Mouse (Mus musculus) small intestine, adult 2 months (tissue): ENCODE data around the gene Ubxn11. TPM values are rescaled to one million over a fixed set of nuclear protein-coding genes. Genes with fewer than 3 reads are reported as not detected.
A peak's percentile ranks its signal among the peaks of the same experiment; 100 is the strongest.

Experiments used
- H3K27ac ChIP-seq: fragments of 200-500 bp; 2 replicates; pipeline ENCODE4 v1.5.1; 2012; ENCODE audit warnings: low read depth, low read length, control low read depth, inconsistent platforms; ENCODE audit not compliant: insufficient read depth
- H3K27me3 ChIP-seq: fragments of 200-500 bp; 2 replicates; pipeline ENCODE4 v1.6.1; 2012; ENCODE audit warnings: mild to moderate bottlenecking, moderate library complexity, low read length, inconsistent platforms; ENCODE audit not compliant: control insufficient read depth, insufficient read depth
- H3K36me3 ChIP-seq: fragments of 200-500 bp; 2 replicates; pipeline ENCODE4 v1.6.1; 2012; ENCODE audit warnings: mild to moderate bottlenecking, low read length, control low read depth, inconsistent platforms; ENCODE audit not compliant: control insufficient read depth, insufficient read depth
- H3K4me1 ChIP-seq: fragments of 200-500 bp; 2 replicates; pipeline ENCODE4 v1.6.1; 2012; ENCODE audit warnings: low read length, inconsistent platforms, mixed read lengths; ENCODE audit not compliant: control insufficient read depth, insufficient read depth, insufficient read length
- H3K4me3 ChIP-seq: fragments of 200-500 bp; 2 replicates; pipeline ENCODE4 v1.5.1; 2012; ENCODE audit warnings: low read depth, mild to moderate bottlenecking, control low read depth, inconsistent platforms, low read length, moderate library complexity
- CTCF ChIP-seq: fragments of 200-500 bp; IDR thresholded peaks from 2 replicates; pipeline ENCODE4 v1.5.1; 2012; ENCODE audit warnings: low read depth, mild to moderate bottlenecking, control low read depth, inconsistent platforms, low read length, moderate library complexity, mixed read lengths; ENCODE audit not compliant: insufficient replicate concordance, insufficient read length; ENCODE audit errors: extremely low read depth
- POLR2A ChIP-seq: fragments of 200-500 bp; IDR thresholded peaks from 2 replicates; pipeline ENCODE4 v1.6.1; 2012; ENCODE audit warnings: low read depth, mild to moderate bottlenecking, control low read depth, inconsistent platforms, low read length, moderate library complexity
- WGBS: fragments of 180-500 bp; shearing (Covaris S2); methylation state at CpG from one replicate; pipeline ENCODE4 v1.1.7; 2018; 5-methylcytosine and 5-hydroxymethylcytosine counted together
- polyA plus RNA-seq: library from polyadenylated mRNA; depleted of rRNA; stranded (reverse); fragments of >200 nt; gene quantifications from 2 replicates; pipeline ENCODE4 v1.2.3, GENCODE M21; 2012

Ubxn11 gene
- polyA plus RNA-seq, 1 experiment = 4.5 TPM

GRCm38 (mm10) chr4:134119042-134119441 is 16.7 kb downstream of the Ubxn11 start:
- no peak for TF ChIP-seq CTCF
- TF ChIP-seq POLR2A = no peak; the same call in 1 of the 2 replicates
- no peaks in the 10 kb centered on the region for H3K36me3 ChIP-seq
- H3K27ac ChIP-seq = peak overlapping the region; percentile 58; the same call in 1 of the 2 replicates
- H3K4me3 ChIP-seq = no peak overlapping the region
- H3K27me3 ChIP-seq = no peaks in the 10 kb centered on the region; the same call in 1 of the 2 replicates
- WGBS = 85% methylated on average over 5 of the region's 5 CpGs
- peaks cover 47% of the 10 kb centered on the region for H3K4me1 ChIP-seq

- Histone ChIP-seq H3K27me3 (no peaks in the 10 kb centered on the region; the same call in 1 of the 2 replicates), H3K36me3 (no peaks in the 10 kb centered on the region), H3K4me1 (peaks cover 53% of the 10 kb centered on the region), H3K4me3 (no peak overlapping the region), H3K27ac (peak overlapping the region; percentile 64; the same call in 1 of the 2 replicates)
- peak; percentile 34; the same call in 1 of the 2 replicates for TF ChIP-seq CTCF
- no peak for TF ChIP-seq POLR2A
- WGBS = 77% methylated on average over 9 of the region's 9 CpGs
Measured at GRCm38 (mm10) chr4:134119644-134120043, 17.3 kb downstream of the Ubxn11 start.

GRCm38 (mm10) chr4:134120192-134120805 is 17.9 kb downstream of the Ubxn11 start:
- Histone ChIP-seq H3K4me1 (peaks cover 51% of the 10 kb centered on the region), H3K27ac (peak overlapping the region; percentile 64), H3K27me3 (no peaks in the 10 kb centered on the region; the same call in 1 of the 2 replicates), H3K36me3 (no peaks in the 10 kb centered on the region), H3K4me3 (no peak overlapping the region)
- 75% methylated on average over 6 of the region's 6 CpGs for WGBS
- TF ChIP-seq CTCF = no peak
- TF ChIP-seq POLR2A = no peak; the same call in 1 of the 2 replicates

- 44% methylated on average over 4 of the region's 4 CpGs for WGBS
- Histone ChIP-seq H3K4me1 (peaks cover 45% of the 10 kb centered on the region), H3K4me3 (no peak overlapping the region), H3K27me3 (no peaks in the 10 kb centered on the region; the same call in 1 of the 2 replicates), H3K27ac (peak overlapping the region; percentile 56), H3K36me3 (0 out of 2 replicates have a peak, but pooled peaks cover under 1% of the 10 kb centered on the region)
- TF ChIP-seq POLR2A (no peak), CTCF (no peak)
Measured at GRCm38 (mm10) chr4:134120916-134121315, 18.5 kb downstream of the Ubxn11 start.

GRCm38 (mm10) chr4:134121571-134121970 is 19.2 kb downstream of the Ubxn11 start:
- TF ChIP-seq CTCF (no peak), POLR2A (no peak)
- 75% methylated on average over 4 of the region's 4 CpGs for WGBS
- Histone ChIP-seq H3K4me3 (no peak overlapping the region), H3K36me3 (0 out of 2 replicates have a peak, but pooled peaks cover 3% of the 10 kb centered on the region), H3K27ac (peak overlapping the region; percentile 56), H3K4me1 (peaks cover 47% of the 10 kb centered on the region), H3K27me3 (no peaks in the 10 kb centered on the region; the same call in 1 of the 2 replicates)

- Histone ChIP-seq H3K36me3 (0 out of 2 replicates have a peak, but pooled peaks cover 3% of the 10 kb centered on the region), H3K4me3 (no peak overlapping the region), H3K4me1 (peaks cover 51% of the 10 kb centered on the region), H3K27me3 (no peaks in the 10 kb centered on the region; the same call in 1 of the 2 replicates), H3K27ac (no peak overlapping the region; the same call in 1 of the 2 replicates)
- TF ChIP-seq POLR2A (no peak), CTCF (no peak)
- 16% methylated on average over 3 of the region's 3 CpGs for WGBS
Measured at GRCm38 (mm10) chr4:134122281-134122680, 19.9 kb downstream of the Ubxn11 start.

GRCm38 (mm10) chr4:134123147-134123546 is 20.8 kb downstream of the Ubxn11 start:
- Histone ChIP-seq H3K27ac (no peak overlapping the region), H3K4me3 (no peak overlapping the region), H3K4me1 (peaks cover 51% of the 10 kb centered on the region), H3K36me3 (0 out of 2 replicates have a peak, but pooled peaks cover 3% of the 10 kb centered on the region), H3K27me3 (no peaks in the 10 kb centered on the region; the same call in 1 of the 2 replicates)
- 96% methylated on average over 6 of the region's 6 CpGs for WGBS
- no peak for TF ChIP-seq POLR2A
- TF ChIP-seq CTCF = no peak
